Mouse (Mus musculus): ENCODE measurements around the gene Usp32.

Usp32 gene

GRCm38 (mm10) chr11:84948114-84948513, 191.8 kb downstream of the Usp32 start:
- no peak for DNase-seq (ENCODE audit: low spot score in 2 of 2)

- DNase-seq (ENCODE audit: low spot score in 2 of 2) = no peak
Observed at GRCm38 (mm10) chr11:84947206-84947605, 192.8 kb downstream of the Usp32 start.

- DNase-seq (ENCODE audit: low spot score in 2 of 2) = no peak
Observed at GRCm38 (mm10) chr11:84945841-84946240, 194.1 kb downstream of the Usp32 start.

- DNase-seq (ENCODE audit: low spot score in 2 of 2) = no peak
Observed at GRCm38 (mm10) chr11:84944639-84945435, 195.1 kb downstream of the Usp32 start.

GRCm38 (mm10) chr11:84943948-84944347, 196.0 kb downstream of the Usp32 start:
- no peak for DNase-seq (ENCODE audit: low spot score in 2 of 2)

- DNase-seq (ENCODE audit: low spot score in 2 of 2) = no peak
Observed at GRCm38 (mm10) chr11:84940140-84940539, 199.8 kb downstream of the Usp32 start.

GRCm38 (mm10) chr11:84939508-84940053, 200.4 kb downstream of the Usp32 start:
- no peak for DNase-seq (ENCODE audit: low spot score in 2 of 2)

All from frontal cortex, postnatal 25 days (tissue).